Mouse (Mus musculus) embryonic fibroblast, embryonic 13.5 days (primary cell): ENCODE results near the gene Slc2a8.

Source experiments
- CTCF ChIP-seq: IDR thresholded peaks from 2 replicates; pipeline ENCODE4 v1.5.1; 2011; ENCODE audit warnings: mild to moderate bottlenecking, control low read depth, low read length, moderate library complexity, borderline replicate concordance; ENCODE audit not compliant: insufficient read depth
- POLR2A ChIP-seq: IDR thresholded peaks from 2 replicates; pipeline ENCODE4 v1.6.1; 2011; ENCODE audit warnings: low read depth, mild to moderate bottlenecking, control low read depth, low read length, moderate library complexity

DNA sequence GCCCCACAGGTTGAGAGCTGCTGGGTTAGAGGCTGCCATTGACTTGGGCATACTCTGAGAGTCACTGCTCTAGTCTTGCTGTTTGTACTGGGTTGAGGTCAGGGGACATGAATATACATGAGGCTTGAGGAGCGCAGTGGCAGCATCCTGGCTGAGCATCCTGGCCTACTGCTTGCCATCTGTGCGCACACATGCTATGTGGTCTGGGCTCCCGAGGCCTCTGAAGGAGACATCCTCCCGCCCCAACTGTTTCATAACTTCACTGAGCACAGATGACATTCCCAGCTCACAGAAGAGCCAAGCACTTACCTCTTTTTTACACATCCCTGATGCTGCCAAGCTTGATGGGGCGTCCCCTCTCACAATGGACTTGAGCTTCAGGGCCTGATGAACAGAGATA, 33.0 kb upstream of the Slc2a8 start:
- TF ChIP-seq CTCF (no peak), POLR2A (no peak)
